Mouse (Mus musculus) embryo, embryonic 10.5 days (tissue): ENCODE results near the gene Kcnrg.
"Not testable (repeated sequence)": the region's sequence is repeated elsewhere in the genome, so short reads cannot be mapped to it uniquely, and the experiment has no call there.

Experiments used
- DNase-seq: peaks from one replicate; pipeline ENCODE4 v3.0.0-alpha.2; 2015; ENCODE audit warnings: low spot score

Gene Kcnrg

DNA sequence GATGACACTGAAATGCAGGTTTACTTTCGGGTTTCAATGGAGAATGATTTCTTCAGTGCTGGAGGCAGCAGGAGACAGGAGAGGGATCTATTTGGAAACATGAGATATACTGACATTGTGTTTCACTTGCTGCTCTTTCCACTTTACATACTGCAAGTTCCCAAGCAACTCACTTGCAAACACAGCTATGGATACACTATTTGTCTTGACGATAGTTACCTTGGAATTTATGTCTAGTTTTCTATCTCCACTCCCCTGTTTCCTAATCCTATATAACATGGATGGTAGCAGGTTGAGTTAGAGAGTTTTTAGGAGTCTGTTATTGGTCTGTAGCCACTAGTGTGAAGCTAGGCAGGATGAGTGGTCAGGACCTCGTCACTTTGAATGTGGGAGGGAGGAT, at the start of gene Kcnrg:
Gene Kcnrg (plus strand): TSS at position 301 of the 400 bp plus-strand sequence.
- DNase-seq, result no peak

DNA sequence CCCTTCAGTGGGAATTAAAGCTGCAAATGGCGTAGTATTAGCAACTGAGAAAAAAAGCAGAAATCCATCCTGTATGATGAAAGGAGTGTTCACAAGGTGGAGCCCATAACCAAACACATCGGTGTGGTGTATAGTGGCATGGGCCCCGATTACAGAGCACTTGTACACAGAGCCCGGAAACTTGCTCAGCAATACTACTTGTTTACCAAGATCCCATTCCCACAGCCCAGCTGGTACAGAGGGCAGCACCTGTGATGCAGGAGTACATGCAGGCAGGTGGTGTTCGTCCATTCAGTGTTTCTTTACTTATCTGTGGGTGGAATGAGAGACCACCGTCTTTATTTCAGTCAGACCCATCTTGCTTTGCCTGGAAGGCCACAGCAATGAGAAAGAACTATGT, 48.4 kb upstream of the Kcnrg start:
- no peak for DNase-seq

DNA sequence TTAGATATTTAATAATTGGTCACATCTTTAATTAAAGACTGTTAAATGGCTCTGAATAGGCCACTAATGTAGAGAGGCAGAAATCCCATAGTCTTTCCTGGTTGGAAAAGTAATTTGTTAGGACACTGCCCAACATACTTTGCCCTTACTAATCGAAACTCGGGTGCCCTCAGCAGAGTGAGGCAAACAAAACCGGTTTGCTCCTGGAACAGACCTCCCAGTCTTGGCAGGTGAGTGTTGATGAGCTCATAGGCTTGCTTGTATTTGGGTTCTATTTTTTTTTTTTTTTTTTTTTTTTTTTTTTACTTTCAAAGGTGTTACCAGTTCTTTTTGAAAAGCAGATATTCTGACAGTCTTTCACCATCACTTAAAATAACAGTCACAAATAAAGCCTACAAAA, 47.4 kb upstream of the Kcnrg start:
- no peak for DNase-seq

GRCm38 (mm10) chr14:61566211-61566610, 41.0 kb upstream of the Kcnrg start:
- DNase-seq, result not testable (repeated sequence)

DNA sequence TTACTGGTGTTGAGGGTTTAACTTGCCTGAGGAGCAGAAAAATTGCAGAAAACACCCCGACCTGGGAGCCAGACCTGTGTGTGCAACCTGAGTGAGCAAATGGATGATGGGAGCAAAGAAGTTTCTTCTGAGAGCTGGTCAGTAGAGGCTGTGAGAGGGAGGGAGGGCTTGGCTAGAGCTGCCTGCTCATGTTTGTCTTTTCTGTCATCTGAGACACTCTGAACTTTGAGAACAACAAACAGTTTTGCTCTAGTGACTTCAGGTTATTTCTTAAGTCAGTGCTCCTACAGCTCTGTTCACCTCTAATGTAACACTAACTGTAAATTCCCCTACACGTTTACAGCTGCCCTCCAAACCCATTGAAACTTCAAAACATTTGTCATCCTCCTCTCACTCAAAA, 37.9 kb upstream of the Kcnrg start:
- no peak for DNase-seq

GRCm38 (mm10) chr14:61571366-61571765, 35.9 kb upstream of the Kcnrg start:
- peak; percentile 90 for DNase-seq

- no peak for DNase-seq
Observed at GRCm38 (mm10) chr14:61572131-61572530, 35.1 kb upstream of the Kcnrg start.

GRCm38 (mm10) chr14:61575066-61575465, 32.2 kb upstream of the Kcnrg start:
- DNase-seq, result no peak

DNA sequence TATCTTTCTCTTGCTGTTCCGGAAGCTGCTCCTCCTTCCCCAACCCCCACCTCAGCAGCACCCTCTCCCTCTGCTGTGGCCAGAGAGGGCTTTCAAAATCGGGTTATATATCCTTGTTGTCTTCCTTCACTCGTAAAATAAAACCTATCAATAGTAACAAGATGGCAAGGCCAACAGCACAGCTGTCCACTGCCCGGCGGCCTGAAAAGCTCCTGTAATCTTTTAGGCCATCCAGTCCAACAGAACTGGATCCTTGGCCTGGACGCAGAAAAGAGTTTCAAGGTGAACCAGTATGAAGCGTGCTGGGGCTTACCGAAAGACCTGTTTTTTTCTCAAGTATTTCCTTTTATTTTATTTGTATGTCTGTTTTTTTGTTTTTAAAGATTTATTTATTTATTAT, 31.3 kb upstream of the Kcnrg start:
- DNase-seq, result no peak

DNA sequence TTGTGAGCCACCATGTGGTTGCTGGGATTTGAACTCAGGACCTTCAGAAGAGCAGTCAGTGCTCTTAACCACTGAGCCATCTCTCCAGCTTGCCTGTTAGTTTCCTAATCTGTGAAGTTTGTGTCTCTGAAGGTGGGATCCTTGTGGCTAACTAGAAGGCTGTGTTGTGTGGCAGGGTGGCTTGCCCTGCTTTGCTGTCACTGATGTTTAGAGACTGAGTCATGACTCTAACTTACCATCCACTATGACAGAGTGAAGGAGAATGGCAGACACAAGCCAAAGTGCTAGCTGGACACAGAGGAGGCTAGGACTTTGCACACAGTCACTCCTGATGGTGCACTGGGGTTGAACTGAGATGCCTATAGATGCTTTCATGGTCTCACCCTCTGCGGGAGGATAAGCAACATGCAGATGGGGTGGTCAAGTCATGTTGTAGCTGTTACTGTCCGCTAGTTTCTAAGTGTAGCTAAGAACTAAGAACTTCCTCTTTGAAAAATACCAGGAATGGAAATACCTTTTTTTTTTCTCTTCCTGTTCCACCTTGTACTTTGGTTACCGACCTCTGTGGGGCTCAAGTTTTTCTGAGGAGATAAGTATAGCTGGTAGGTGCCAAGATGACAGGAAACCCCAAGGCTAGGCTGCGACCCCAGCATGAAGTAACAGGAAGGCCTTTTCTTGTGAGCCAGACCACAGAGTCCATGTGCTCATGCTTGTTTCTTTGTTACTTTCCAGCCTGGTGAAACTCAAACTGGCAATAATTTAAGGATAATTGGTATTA, 17.8 kb upstream of the Kcnrg start:
- no peak for DNase-seq

DNA sequence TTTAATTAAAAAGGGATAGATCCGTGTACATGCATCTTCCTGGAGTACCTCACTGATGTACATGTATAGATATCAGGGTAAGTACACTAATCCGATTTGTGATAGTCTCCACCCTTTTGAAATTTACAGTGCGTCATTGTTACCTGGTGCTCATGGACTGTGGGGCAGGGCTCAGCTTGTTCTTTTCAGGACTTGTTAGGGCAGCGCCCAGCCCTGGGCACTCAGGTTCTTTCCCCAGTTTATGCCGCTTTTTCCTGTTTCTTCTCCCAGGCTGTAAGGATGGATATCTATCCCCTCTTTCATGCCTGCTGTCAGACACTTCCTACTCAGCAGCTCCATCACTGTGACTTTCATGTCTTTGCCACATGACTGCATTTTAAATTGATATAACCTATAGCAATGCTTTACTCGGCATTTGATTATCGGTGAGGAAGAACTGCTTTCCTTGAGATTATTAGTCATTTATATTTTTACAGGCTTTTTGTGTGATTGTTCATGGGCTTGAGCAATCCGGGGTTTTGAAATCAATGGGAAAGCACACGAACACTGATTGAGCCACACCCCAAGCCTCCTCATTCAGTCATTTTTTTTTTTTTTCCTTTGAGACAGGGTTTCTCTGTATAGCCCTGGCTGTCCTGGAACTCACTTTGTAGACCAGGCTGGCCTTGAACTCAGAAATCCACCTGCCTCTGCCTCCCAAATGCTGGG, 10.4 kb upstream of the Kcnrg start:
- DNase-seq, result no peak

- DNase-seq, result no peak
Observed at GRCm38 (mm10) chr14:61597968-61598367, 9.3 kb upstream of the Kcnrg start, which contains the start of gene Trim13. TSS of gene Trim13 (plus strand) at chr14:61598247.

- DNase-seq, result peak; percentile 90
Observed at GRCm38 (mm10) chr14:61599057-61599806, 8.0 kb upstream of the Kcnrg start.

GRCm38 (mm10) chr14:61601348-61601747, 5.9 kb upstream of the Kcnrg start:
- DNase-seq, result no peak

- no peak for DNase-seq
Observed at GRCm38 (mm10) chr14:61603069-61603755, 4.0 kb upstream of the Kcnrg start.

DNA sequence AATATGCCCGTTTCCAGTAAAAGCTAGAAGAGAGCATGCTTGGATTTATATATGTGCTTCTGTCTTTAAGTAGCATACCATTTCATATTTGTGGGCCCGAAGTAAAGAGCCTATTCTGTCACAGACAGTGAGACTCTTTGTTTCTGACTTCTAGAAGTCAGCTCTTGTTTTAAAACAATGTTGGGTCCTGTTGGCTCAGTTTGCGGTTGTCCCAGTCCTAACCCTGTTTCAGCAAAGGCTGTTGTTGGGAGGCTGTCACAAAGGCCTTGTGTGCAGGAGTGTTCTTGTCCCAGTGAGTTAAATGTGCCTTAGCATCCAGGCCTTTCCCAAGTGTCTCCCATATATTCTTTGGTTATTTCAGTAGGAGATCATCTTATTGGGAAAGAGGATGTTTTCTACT, 3.2 kb upstream of the Kcnrg start:
- DNase-seq, result no peak

GRCm38 (mm10) chr14:61606088-61606487, 1.2 kb upstream of the Kcnrg start:
- not testable (repeated sequence) for DNase-seq

DNA sequence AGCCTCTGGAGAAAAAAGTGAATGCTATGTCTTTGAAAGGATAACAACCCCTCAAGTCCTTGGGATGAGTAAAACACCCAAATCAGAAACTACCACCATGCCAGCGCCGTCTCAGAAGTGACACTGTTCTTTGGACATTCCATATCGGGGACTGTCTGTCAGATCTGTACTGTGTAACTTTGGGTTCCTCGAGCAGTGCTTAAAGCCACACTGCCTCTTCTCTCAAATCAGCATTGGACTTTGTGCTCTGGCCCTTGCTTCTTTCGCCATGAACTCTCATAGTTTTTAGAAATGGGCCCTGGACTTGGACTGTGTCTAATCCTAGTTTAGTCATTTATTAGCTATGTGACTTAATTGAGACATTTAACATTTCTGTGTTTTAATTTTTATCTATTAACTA, 4.5 kb downstream of the Kcnrg start:
- DNase-seq, result no peak

DNA sequence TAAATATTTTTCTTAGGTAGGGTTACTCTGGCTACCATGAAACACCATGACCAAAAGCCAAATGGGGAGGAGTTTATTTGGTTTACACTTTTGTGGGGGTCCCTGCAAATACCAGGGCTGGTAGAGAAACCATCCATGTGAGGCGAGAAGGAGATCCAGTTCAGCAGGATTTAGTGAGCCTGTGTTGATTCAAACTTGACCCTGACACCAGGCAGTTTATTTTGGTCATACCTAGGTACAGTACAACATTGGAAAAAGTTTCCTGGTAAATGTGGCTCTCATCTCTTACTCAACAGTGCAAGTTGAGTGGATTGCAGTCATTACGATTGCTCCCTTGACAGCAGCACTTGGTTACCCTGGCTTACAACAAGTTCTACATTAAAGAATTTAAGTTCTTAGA, 6.1 kb downstream of the Kcnrg start:
- no peak for DNase-seq

DNA sequence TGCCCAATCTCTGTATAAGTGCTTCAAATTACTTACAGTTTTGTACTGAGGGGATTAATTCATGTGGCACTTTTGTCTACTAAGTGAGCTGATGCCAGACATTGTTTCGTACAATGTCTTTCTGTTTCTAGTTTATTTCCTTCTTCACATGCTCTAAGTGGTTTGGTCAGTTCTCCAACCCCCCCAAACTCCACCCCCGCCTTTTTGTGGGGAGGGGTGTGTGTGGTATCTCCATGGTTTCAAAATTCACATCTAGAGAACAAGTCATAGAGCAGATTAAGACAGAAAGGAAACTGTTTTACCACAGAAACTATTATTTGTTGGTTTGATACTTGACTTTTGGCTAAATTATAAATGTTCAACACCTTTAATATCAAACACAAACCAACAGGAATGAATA, 13.1 kb downstream of the Kcnrg start:
- no peak for DNase-seq

GRCm38 (mm10) chr14:61635969-61636368, 28.7 kb downstream of the Kcnrg start:
- DNase-seq, result no peak

- no peak for DNase-seq
Observed at GRCm38 (mm10) chr14:61642668-61643067, 35.4 kb downstream of the Kcnrg start.
